Mouse (Mus musculus) megakaryocyte progenitor cell, adult 5-6 weeks (primary cell): ENCODE measurements around the gene Acot7. TPM values are rescaled to one million over a fixed set of nuclear protein-coding genes. Genes with fewer than 3 reads are reported as not detected.

Experiments
- ATAC-seq: replicated peaks from 2 replicates; pipeline ENCODE4 v1.8.0; 2016; ENCODE audit warnings: mild to moderate bottlenecking, moderate TSS enrichment, inconsistent platforms; ENCODE audit not compliant: poor library complexity
- total RNA-seq, 2 experiments: library from RNA; stranded (forward) in 1 of 2; stranded (reverse) in 1 of 2; fragments of 157-497, 149-512 nt in 1 of 2; fragments of 200-1000 nt in 1 of 2; gene quantifications; 2 replicates each; pipeline versions ENCODE4 v1.2.3 to v1.2.4; 2015 to 2017

The Acot7 gene
- total RNA-seq, 2 experiments from 2014 or later: 76.7 to 79.3 TPM

- no peak for ATAC-seq
These were observed 113.6 kb downstream of the Acot7 start, which contains the start of gene Hes3 for GRCm38 (mm10) chr4:152291562-152291961. Gene Hes3, minus strand, starts transcription at chr4:152291662.

DNA sequence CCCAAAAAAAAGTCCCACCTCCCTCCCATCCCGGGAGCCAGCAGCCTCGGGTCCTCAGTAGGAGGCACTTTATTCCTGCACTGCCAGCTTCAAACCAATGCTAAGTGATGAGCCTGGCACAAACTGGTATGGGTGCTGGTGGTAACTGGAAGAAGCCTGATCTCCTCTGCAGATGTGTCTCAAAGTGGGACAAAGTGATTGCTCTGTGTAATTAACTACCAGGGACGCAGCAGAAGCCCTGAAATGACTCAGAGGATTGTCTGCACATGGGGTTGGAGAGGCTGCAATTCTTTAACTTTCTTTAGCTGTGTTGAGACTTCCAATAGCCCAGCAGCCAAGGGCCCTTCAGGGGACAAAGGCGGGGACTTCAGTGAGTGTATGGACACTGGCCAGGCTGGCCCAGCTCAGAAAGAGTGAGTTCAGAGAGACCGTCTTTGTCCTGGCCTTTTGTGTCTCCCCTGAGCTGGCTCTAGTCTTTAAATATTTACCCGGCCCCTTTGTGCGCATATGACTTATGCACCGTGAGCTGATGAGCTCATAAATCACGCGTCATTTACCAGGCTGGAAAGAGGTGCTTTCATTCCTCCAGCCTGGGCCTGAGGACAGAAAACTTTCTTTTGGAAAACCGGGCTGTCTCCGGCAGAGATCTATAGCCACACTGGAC is 114.3 kb downstream of the Acot7 start:
- ATAC-seq: no peak

DNA sequence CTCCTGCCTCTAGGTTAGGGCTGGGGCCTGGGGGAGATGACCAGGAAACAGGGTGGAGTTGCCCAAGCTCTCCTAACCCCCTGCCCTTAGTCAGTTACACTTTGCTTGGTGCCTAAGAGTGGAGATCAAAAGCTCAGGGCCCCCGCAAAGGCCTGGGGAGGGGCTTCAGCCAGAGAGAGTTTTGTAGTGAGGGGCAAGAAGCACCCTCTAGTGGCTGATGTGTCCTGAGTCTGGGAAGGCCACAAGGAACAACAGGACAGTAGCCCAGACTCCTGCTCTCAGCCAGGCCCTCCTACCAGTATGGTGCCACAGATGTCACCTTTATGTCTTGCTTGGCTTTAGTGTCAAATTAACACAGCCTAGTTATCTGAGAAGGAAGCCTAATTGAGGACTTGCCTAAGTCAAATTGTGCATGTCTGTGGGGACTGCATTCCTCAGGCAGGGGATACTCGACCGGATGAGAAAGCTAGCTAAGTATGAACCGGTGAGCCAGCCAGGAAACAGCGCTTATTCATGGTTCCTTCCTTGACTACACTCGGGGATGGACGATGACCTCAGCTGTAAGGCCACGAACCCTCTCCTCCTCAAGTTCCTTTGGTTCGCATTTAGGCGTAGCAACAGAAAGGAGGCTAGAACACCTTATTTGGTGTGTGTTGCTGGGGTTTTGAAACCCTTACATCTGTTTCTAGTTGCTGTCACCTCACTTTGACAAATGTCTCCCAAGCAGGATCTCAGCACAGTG is 116.4 kb downstream of the Acot7 start:
- ATAC-seq: no peak

DNA sequence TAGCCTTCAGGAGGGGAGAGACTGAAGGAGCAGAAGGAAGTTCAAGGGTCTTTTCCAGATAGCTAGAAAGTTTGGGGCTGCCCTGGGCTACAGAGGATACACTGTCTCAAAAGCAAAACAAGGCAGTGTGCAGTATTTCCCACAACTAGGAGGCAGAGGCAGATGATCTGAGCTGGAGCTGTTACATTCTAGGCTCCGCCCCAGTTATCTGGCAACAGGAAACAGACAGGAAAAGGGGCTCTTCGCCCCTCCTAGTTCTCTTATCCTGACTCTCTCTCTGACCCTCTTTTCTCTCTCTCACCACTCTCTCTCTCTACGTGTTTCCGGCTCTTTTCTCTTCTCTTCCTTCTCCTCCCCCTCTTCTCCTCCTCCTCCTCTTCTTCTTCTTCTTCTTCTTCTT is 118.0 kb downstream of the Acot7 start:
- peak; percentile 55 for ATAC-seq

- ATAC-seq: no peak
These were observed 118.4 kb downstream of the Acot7 start for GRCm38 (mm10) chr4:152296371-152296770.

- ATAC-seq: peak; percentile 79
These were observed 119.2 kb downstream of the Acot7 start, which contains the start of gene Icmt for GRCm38 (mm10) chr4:152296874-152297861. Gene Icmt, plus strand, starts transcription at chr4:152297227.

GRCm38 (mm10) chr4:152298836-152299235 is 120.9 kb downstream of the Acot7 start:
- no peak for ATAC-seq

DNA sequence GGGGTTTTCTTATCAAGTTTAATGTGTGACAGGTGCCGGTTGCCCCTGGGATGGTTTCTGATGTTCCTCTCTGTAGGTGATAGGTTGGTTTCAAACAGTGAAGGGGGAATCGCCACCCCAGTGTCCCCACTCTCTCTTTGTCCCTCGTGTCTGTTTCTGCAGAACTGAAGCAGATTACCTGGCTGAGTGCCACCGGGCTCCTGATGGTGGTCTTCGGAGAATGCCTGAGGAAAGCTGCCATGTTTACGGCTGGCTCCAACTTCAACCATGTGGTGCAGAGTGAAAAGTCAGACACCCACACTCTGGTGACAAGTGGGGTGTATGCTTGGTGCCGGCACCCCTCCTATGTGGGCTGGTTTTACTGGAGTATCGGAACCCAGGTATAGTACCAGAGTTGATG is 122.4 kb downstream of the Acot7 start:
- no peak for ATAC-seq

DNA sequence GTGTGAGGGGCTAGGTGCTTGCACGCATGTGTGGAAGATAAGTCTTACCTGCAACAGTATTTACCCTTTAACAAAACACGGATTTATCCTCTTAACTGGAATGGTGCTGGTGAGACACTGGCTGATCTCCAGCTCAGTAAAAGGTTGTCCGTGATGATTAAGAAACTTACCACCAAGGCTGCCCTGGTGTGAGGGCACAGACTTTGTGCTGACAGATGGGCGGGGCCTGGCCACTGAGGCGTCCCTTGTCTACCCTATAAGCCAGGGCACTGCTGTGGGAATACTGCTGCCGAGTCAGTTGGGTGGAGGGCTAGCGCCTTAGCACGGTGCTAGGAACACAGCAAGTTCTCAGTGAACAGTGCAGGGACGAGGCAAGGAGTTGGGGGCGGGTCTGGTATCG is 124.1 kb downstream of the Acot7 start:
- no peak for ATAC-seq

- no peak for ATAC-seq
These were observed 125.2 kb downstream of the Acot7 start for GRCm38 (mm10) chr4:152303172-152303571.

DNA sequence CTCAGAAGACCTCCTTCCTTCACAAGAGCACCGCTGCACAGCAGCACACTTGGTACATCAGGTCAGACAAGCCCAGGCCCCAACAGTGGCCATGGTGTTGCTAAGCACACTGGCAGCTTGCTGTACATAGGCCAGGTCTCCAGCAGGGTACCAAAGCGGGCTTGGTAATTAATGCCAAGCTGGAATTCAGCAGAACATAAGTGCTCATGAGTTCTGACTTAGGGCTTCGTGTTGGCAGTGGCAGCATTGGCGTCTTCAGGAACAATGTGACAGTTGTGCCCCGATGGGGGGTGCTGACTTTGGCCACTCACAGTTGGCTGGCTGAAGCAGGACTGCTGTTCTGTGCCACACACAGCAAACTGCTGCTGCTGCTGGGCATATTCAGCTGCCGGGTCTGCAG is 126.8 kb downstream of the Acot7 start:
- ATAC-seq: no peak

- no peak for ATAC-seq
These were observed 128.1 kb downstream of the Acot7 start for GRCm38 (mm10) chr4:152305991-152306390.

- ATAC-seq: no peak
These were observed 129.6 kb downstream of the Acot7 start for GRCm38 (mm10) chr4:152307542-152307941.

DNA sequence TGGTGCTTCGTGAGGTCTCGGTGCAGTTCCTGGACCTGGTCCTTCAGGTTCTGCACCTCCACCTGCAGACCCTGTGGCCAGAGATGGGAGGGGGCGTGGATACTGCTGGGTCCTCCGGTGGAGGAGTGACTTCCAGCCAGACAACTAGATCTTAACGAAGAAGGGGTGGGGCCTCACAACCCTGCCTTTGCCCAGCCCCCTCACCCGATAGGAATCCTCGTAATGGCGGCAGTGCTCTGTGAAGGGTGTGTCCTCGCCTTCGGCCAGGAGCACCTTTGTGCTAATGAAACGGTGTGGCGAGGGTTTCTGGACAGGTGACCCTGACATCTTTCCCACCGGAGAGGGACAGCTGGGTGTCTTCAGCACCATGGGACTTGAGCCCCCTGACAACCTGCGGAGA is 134.3 kb downstream of the Acot7 start:
- no peak for ATAC-seq

GRCm38 (mm10) chr4:152313211-152313632 is 135.3 kb downstream of the Acot7 start:
- peak; percentile 32 for ATAC-seq

DNA sequence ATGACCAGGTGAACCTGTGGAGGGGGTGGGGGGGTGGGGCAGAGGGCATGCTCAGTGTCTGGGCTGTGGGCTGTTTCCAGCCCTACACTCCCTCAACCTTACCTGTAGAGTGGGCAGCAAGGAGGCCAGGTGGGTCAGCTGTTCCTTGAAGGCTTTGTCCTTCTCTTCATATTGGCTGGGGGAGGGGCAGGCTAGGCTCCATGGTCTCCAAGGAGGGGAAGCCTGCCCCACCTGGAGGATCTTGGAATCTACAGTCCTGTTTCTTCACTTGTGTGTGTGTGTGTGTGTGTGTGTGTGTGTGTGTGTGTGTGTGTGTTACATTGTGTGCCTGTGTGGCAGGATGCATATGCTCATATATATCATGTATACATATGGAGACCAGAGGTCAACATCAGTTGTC is 136.0 kb downstream of the Acot7 start:
- ATAC-seq: no peak

- ATAC-seq: peak; percentile 34
These were observed 137.7 kb downstream of the Acot7 start for GRCm38 (mm10) chr4:152315498-152316213.

GRCm38 (mm10) chr4:152317631-152318033 is 139.7 kb downstream of the Acot7 start:
- ATAC-seq: no peak

DNA sequence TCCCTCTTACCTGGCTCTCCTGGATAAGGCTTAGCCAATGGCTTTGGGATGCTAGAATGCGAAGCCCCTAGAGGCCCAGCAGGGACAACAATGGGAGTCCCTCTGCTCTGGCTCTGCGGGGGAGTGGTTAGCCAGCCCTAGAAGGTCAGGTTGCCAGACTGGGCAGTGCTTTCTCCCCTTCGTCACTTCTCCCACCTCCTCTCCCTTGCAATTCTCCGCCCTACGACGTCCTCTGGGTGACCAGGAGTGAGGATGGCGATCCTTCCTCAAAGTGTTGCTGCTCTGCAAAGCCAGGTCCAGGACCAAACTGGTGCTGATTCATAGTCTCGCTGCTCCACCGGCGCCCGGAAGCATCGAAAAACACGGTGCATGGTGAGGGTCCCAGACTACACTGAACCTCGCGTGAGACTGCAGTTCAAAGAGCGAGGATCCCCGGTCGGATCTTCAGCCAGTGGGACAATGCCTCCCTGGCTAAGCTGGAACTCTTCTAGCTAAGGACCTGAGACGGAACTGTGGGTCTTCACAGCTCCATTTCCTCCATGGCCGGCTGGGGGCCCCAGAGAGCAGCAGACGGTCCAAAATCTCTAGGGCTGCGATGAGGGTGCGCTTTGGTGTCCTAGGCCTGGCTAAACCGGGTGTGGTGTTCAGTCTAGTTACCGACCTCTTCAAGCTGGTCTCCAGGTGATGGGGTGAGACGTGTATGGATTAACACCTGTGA is 140.7 kb downstream of the Acot7 start, which contains the start of gene Rnf207:
Rnf207 (minus strand) TSS at position 477 of the 718 bp plus-strand sequence.
- peak; percentile 88 for ATAC-seq
